Mouse (Mus musculus) forebrain, embryonic 14.5 days (tissue): Measurements from ENCODE around the gene 1700016H13Rik. TPM values are rescaled to one million over a fixed set of nuclear protein-coding genes. Genes with fewer than 3 reads are reported as not detected.

Experiments
- ATAC-seq: fragments of 200-750 bp; cut with Nextera tagmentation; 2 replicates; pipeline ENCODE4 v1.8.0; 2017; ENCODE audit warnings: mild to moderate bottlenecking, moderate library complexity
- DNase-seq: peaks from one replicate; pipeline ENCODE4 v3.0.0-alpha.2; 2015; ENCODE audit warnings: low spot score
- H3K27ac ChIP-seq: fragments of 300-500 bp; sonication (generic); 2 replicates; pipeline ENCODE4 v1.5.1; 2014; ENCODE audit warnings: low read depth, mild to moderate bottlenecking, control low read depth, low read length, moderate library complexity
- H3K27me3 ChIP-seq: fragments of 300-500 bp; sonication (generic); replicated peaks from 2 replicates; pipeline ENCODE4 v1.6.1; 2014; ENCODE audit warnings: low read length, control low read depth, mixed read lengths; ENCODE audit not compliant: control insufficient read depth, insufficient read depth
- H3K36me3 ChIP-seq: fragments of 300-500 bp; sonication (generic); 2 replicates; pipeline ENCODE4 v1.6.1; 2014; ENCODE audit warnings: low read length, control low read depth; ENCODE audit not compliant: control insufficient read depth, insufficient read depth
- H3K4me1 ChIP-seq: fragments of 300-500 bp; sonication (generic); 2 replicates; pipeline ENCODE4 v1.6.1; 2014; ENCODE audit warnings: antibody characterized with exemption, low read length, control low read depth; ENCODE audit not compliant: control insufficient read depth, insufficient read depth
- H3K4me2 ChIP-seq: fragments of 300-500 bp; sonication (generic); 2 replicates; pipeline ENCODE4 v1.6.1; 2014; ENCODE audit warnings: mild to moderate bottlenecking, control low read depth, low read length
- H3K4me3 ChIP-seq: fragments of 300-500 bp; sonication (generic); 2 replicates; pipeline ENCODE4 v1.5.1; 2014; ENCODE audit warnings: low read depth, low read length, control low read depth
- H3K9ac ChIP-seq: fragments of 300-500 bp; sonication (generic); 2 replicates; pipeline ENCODE4 v1.6.1; 2014; ENCODE audit warnings: mild to moderate bottlenecking, low read length, control low read depth, moderate library complexity
- H3K9me3 ChIP-seq: fragments of 300-500 bp; sonication (generic); replicated peaks from 2 replicates; pipeline ENCODE4 v1.6.1; 2016; ENCODE audit warnings: low read length, control low read depth, mixed read lengths; ENCODE audit not compliant: control insufficient read depth
- WGBS: fragments of 180-500 bp; shearing (Covaris S2); extraction: QIAGEN DNeasy Blood & Tissue Kit; methylation state at CpG from one replicate; pipeline ENCODE4 v1.1.7; 2014; 5-methylcytosine and 5-hydroxymethylcytosine counted together
- polyA plus RNA-seq: library from polyadenylated mRNA; unstranded; fragments of >200 nt; fragmentation: Nextera tagmentation; extraction: Ambion mirVana; gene quantifications from 2 replicates; pipeline ENCODE4 v1.2.1, GENCODE M21; 2014

Gene 1700016H13Rik
- polyA plus RNA-seq, 1 experiment from 2014 or later: 0.38 TPM

DNA sequence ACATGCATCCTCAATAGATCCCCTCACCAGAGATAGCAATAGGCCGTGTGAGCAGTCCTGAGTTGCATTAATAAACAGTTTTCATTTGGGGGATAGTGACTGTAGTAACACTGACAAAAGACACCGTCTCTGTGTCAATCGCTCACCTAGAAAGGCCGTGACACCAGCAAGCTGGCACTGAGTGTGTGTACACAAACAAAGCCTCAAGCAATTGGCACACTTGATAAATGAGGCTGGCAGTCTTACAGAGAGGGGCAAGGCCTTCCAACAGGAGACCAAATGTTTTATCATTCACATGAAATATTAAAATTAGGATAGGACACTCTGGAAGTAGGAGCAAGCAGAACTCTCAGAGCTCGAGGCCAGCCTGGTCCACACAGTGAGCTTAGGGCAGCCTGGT lies 33.5 kb downstream of the 1700016H13Rik start:
- Histone ChIP-seq H3K27me3 (no peaks in the 10 kb centered on the region), H3K4me2 (no peak overlapping the region), H3K4me1 (no peaks in the 10 kb centered on the region), H3K36me3 (no peaks in the 10 kb centered on the region), H3K4me3 (no peak overlapping the region), H3K9me3 (no peaks in the 10 kb centered on the region), H3K9ac (no peak overlapping the region), H3K27ac (no peak overlapping the region)
- DNase-seq (no peak), ATAC-seq (no peak)
- 62% methylated on average over 5 of the region's 5 CpGs for WGBS

DNA sequence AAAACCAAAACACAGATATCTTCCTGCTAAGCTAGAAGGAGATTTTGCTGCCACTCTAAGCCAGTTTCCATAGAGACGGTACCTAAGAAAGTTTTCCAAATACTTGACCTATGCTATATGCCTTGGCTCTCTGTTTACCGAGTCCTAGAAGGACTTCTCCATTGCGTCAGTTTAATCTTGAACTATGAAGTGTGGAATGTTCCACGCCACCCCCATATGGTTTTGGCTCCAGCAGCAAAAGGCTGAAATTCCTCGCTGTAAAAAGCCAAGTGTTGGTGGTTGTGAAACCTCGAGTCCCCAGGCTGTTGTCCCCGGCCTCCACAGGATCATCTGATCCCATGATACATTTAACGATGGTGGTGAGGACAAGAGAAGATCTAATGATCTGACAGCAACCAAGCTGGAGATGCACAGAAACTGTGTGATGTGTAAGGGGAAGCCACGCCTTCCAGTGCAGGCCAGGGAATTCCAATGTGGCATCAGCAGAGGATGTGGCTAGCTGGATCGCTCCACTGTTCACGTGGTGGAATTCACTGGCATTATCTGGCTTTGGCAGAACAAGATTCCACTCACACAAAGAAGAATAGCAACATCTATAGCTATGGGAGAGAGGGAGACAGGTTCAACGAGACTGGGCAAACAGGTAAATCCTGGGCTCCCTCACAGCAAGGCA lies 35.4 kb downstream of the 1700016H13Rik start:
- DNase-seq: no peak
- no peak overlapping the region for H3K27ac ChIP-seq
- WGBS: 85% methylated on average over 12 of the region's 12 CpGs
- no peaks in the 10 kb centered on the region for H3K4me1 ChIP-seq
- H3K27me3 ChIP-seq: no peaks in the 10 kb centered on the region
- no peaks in the 10 kb centered on the region for H3K36me3 ChIP-seq
- H3K9ac ChIP-seq: no peak overlapping the region
- no peak for ATAC-seq
- H3K4me3 ChIP-seq: no peak overlapping the region
- no peaks in the 10 kb centered on the region for H3K9me3 ChIP-seq
- H3K4me2 ChIP-seq: no peak overlapping the region

DNA sequence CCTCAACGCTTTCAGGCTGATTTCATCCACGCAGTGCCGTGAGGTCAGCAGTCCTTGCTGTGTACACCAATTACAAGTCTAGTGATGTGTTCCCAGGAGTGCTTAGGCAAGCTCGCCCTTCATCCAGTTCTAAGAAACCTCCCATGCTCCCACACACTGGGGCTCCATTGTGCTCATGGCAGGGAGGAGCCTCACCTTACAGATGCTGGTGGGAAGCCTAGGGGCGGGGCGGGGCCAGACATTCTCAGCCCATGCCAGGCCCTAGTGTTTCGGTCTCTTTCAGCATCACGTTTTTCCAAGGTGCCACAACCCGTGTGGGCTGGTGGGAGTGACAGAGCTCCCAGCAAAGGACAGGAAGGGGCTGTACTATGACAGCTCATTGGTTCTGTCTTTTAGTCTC lies 38.6 kb downstream of the 1700016H13Rik start:
- no peak overlapping the region for H3K9ac ChIP-seq
- no peak overlapping the region for H3K4me2 ChIP-seq
- H3K9me3 ChIP-seq: no peaks in the 10 kb centered on the region
- no peaks in the 10 kb centered on the region for H3K4me1 ChIP-seq
- no peak for DNase-seq
- no peak overlapping the region for H3K4me3 ChIP-seq
- H3K36me3 ChIP-seq: no peaks in the 10 kb centered on the region
- ATAC-seq: no peak
- H3K27me3 ChIP-seq: no peaks in the 10 kb centered on the region
- WGBS: 59% methylated on average over 9 of the region's 9 CpGs
- H3K27ac ChIP-seq: no peak overlapping the region

DNA sequence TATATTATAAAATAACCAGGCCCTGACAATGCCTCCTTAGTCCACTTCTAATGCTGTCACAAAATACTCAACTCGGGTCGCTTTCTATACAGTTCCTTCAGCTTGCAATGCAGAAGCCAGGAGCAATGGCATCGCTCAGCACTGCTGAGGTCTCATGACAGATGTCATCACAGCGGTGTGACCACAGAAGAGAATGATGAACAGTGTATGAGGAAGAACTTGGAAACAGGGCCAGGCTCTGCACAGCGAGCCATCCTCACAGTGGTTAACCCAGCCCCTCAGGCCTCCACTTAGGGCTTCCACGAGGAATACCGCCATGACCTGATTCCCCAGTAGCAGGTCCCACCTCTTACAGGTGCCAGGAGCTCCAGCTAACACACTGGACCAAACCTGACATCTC lies 41.5 kb downstream of the 1700016H13Rik start:
- WGBS: 94% methylated on average over 7 of the region's 7 CpGs
- H3K4me1 ChIP-seq: no peaks in the 10 kb centered on the region
- no peak overlapping the region for H3K4me3 ChIP-seq
- no peak for DNase-seq
- H3K27me3 ChIP-seq: no peaks in the 10 kb centered on the region
- no peak overlapping the region for H3K9ac ChIP-seq
- no peak overlapping the region for H3K4me2 ChIP-seq
- no peaks in the 10 kb centered on the region for H3K36me3 ChIP-seq
- no peaks in the 10 kb centered on the region for H3K9me3 ChIP-seq
- no peak for ATAC-seq
- H3K27ac ChIP-seq: no peak overlapping the region

DNA sequence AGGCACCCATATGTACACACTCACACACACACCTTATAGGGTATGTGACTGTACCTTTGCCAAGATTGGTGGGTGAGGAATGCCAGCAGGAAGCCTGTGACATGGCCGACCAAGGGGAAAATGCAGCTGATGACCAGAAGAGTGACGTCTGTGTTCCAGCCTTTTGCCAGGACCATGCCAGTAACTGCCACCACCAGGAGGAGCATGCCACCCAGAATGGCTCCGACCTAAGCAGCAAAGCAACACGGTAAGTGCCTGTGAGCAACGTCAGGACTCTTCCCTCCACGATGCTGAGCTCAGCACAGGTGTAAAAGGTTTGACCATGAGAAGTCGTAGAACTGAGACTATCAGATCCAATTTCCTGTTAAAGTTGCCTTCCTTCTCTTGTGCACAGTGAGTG lies 43.5 kb downstream of the 1700016H13Rik start:
- no peak overlapping the region for H3K4me3 ChIP-seq
- H3K4me2 ChIP-seq: no peak overlapping the region
- H3K27me3 ChIP-seq: no peaks in the 10 kb centered on the region
- H3K9me3 ChIP-seq: no peaks in the 10 kb centered on the region
- ATAC-seq: no peak
- H3K27ac ChIP-seq: no peak overlapping the region
- no peaks in the 10 kb centered on the region for H3K36me3 ChIP-seq
- no peaks in the 10 kb centered on the region for H3K4me1 ChIP-seq
- H3K9ac ChIP-seq: no peak overlapping the region
- DNase-seq: no peak
- WGBS: 87% methylated on average over 7 of the region's 7 CpGs

DNA sequence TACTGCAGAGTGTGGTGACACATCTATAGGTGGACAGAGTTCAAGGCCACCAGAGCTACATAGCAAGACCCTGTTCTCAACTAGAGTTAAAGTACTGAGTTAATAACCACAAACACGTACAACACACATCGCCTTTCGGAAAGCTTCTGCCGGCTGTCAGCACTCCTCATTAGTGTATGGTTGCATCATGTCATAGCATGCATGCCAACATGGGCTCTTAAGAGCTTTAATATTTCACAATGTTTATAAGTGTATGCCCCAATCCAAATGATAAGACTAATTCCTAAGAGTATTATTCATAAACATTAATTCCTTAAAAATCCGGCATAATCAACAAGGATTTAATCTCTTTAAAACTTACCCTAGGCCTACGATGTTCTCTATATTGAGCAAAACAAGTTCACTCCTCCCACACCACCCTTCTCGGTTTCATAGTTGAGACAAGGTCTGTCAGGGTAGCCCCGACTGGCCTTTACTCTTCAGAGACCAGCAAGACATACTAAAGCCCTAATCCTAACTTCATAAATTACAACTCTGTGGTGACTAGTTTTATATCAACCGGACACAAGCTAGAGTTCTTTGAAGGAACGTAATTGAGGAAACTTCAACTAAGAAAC lies 44.8 kb downstream of the 1700016H13Rik start:
- Histone ChIP-seq H3K4me3 (no peak overlapping the region), H3K4me1 (no peaks in the 10 kb centered on the region), H3K9me3 (no peaks in the 10 kb centered on the region), H3K36me3 (no peaks in the 10 kb centered on the region), H3K4me2 (no peak overlapping the region), H3K27me3 (no peaks in the 10 kb centered on the region), H3K9ac (no peak overlapping the region), H3K27ac (no peak overlapping the region)
- ATAC-seq: no peak
- DNase-seq: no peak
- WGBS: 90% methylated on average over 10 of the region's 10 CpGs

DNA sequence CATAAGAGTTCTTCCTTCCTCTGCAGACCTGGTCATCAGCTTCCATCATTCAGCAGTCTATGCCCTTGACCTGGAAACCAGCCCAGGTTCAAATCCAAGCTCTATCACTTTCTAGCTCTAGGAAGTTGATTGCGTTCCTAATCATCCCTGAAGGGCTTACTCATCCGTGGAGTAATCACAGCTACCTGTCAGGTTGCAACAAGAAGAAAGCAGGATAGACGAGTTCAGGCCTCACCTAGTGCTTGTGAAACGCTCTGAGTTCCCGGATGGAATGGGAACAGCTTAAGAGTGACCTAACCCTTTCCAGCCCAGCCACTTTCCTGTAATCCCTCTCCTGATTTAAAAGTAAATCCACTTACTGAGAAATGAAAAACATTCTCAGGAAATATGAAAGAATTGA lies 45.7 kb downstream of the 1700016H13Rik start:
- DNase-seq: no peak
- no peak overlapping the region for H3K4me3 ChIP-seq
- WGBS: 80% methylated on average over 5 of the region's 5 CpGs
- ATAC-seq: no peak
- H3K4me1 ChIP-seq: no peaks in the 10 kb centered on the region
- no peaks in the 10 kb centered on the region for H3K27me3 ChIP-seq
- no peak overlapping the region for H3K9ac ChIP-seq
- H3K36me3 ChIP-seq: no peaks in the 10 kb centered on the region
- H3K9me3 ChIP-seq: no peaks in the 10 kb centered on the region
- no peak overlapping the region for H3K27ac ChIP-seq
- no peak overlapping the region for H3K4me2 ChIP-seq

DNA sequence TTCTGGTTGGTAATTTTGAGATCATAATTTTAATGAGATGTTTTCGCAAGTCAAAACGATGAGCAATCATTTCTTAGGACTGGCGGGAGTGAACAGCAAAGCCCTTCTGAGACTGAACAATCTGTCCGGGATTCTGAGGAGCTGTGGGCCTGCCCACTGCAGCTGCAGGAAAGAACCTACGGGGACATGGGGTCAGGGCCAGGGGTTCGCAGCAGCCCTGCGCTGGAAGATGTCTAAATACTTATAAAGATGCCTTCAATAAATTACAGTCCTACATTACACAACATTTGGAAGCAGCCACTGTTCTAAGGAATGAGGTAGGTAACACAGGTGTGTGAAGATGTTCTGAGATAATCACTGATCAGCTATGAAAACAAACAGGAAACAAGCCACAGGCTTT lies 50.1 kb downstream of the 1700016H13Rik start:
- Histone ChIP-seq H3K36me3 (no peaks in the 10 kb centered on the region), H3K4me3 (no peak overlapping the region), H3K9me3 (no peaks in the 10 kb centered on the region), H3K27me3 (no peaks in the 10 kb centered on the region), H3K4me1 (peaks cover 4% of the 10 kb centered on the region; the same call in 1 of the 2 replicates), H3K9ac (no peak overlapping the region), H3K4me2 (no peak overlapping the region), H3K27ac (no peak overlapping the region)
- no peak for DNase-seq
- WGBS: 84% methylated on average over 7 of the region's 7 CpGs
- no peak for ATAC-seq

DNA sequence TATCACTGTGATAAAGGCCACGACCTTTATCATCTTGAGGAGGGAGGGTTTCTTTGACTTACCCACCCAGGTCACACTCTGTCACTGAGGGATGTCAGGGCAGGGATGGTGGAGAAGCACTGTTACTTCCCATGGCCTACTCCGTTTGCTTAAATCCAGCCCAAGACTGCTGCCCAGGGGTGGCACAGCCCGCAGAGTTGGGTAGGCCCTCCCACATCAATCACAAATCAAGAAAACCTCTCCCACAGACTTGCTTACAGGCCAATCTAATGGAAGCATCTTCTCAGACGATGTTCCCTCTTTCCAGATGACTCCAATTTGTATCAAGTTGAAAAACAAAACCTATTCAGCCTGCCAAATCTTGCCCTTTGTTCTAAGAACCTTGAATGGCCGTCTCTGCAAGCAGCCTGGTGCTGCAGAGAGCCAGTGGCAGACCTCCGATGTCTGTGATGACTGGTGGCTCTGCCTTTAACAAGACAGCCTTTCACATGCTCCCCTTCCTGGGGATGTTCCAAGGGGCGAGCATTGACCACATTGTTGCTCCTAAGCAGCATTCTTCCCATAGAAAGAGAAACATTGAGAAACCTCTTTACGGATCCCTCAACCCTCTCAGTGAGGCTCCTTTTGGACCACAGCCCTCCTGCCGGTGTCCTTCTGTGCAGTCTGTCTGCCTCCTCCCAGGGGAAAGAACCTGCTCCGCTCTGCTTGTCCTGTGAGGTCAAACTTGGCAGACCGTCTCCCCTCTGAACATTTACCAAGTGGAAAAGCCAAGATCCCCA lies 52.5 kb downstream of the 1700016H13Rik start:
- Histone ChIP-seq H3K36me3 (no peaks in the 10 kb centered on the region), H3K4me1 (peaks cover 4% of the 10 kb centered on the region; the same call in 1 of the 2 replicates), H3K27me3 (no peaks in the 10 kb centered on the region), H3K9me3 (no peaks in the 10 kb centered on the region), H3K27ac (no peak overlapping the region), H3K4me2 (no peak overlapping the region), H3K4me3 (no peak overlapping the region), H3K9ac (no peak overlapping the region)
- peak; percentile 34 for DNase-seq
- no peak for ATAC-seq
- WGBS: 28% methylated on average over 11 of the region's 11 CpGs
